Mouse (Mus musculus) liver, embryonic 13.5 days (tissue): ENCODE results near the gene Ngp. TPM values are rescaled to one million over a fixed set of nuclear protein-coding genes. Genes with fewer than 3 reads are reported as not detected.

Source experiments
- ATAC-seq: fragments of 200-750 bp; cut with Nextera tagmentation; 2 replicates; pipeline ENCODE4 v1.8.0; 2017; ENCODE audit warnings: low read depth, mild to moderate bottlenecking, moderate number of reproducible peaks, moderate library complexity
- DNase-seq: peaks from one replicate; pipeline ENCODE4 v3.0.0; 2022
- H3K27ac ChIP-seq: fragments of 300-500 bp; sonication (generic); 2 replicates; pipeline ENCODE4 v1.5.1; 2015; ENCODE audit warnings: moderate library complexity, mild to moderate bottlenecking, inconsistent platforms
- H3K27me3 ChIP-seq: fragments of 300-500 bp; sonication (generic); 2 replicates; pipeline ENCODE4 v1.6.1; 2015; ENCODE audit warnings: mild to moderate bottlenecking, inconsistent platforms
- H3K36me3 ChIP-seq: fragments of 300-500 bp; sonication (generic); 2 replicates; pipeline ENCODE4 v1.6.1; 2015; ENCODE audit warnings: mild to moderate bottlenecking, inconsistent platforms
- H3K4me1 ChIP-seq: fragments of 300-500 bp; sonication (generic); replicated peaks from 2 replicates; pipeline ENCODE4 v1.6.1; 2015; ENCODE audit warnings: inconsistent platforms
- H3K4me2 ChIP-seq: fragments of 300-500 bp; sonication (generic); 2 replicates; pipeline ENCODE4 v1.6.1; 2015; ENCODE audit warnings: inconsistent platforms, mild to moderate bottlenecking, moderate library complexity
- H3K4me3 ChIP-seq: fragments of 300-500 bp; sonication (generic); replicated peaks from 2 replicates; pipeline ENCODE4 v1.5.1; 2015; ENCODE audit warnings: mild to moderate bottlenecking, inconsistent platforms
- H3K9ac ChIP-seq: fragments of 300-500 bp; sonication (generic); 2 replicates; pipeline ENCODE4 v1.6.1; 2015; ENCODE audit warnings: mild to moderate bottlenecking, inconsistent platforms
- H3K9me3 ChIP-seq: fragments of 300-500 bp; sonication (generic); replicated peaks from 2 replicates; pipeline ENCODE4 v1.6.1; 2016; ENCODE audit warnings: inconsistent platforms
- WGBS: fragments of 180-500 bp; shearing (Covaris S2); methylation state at CpG from one replicate; pipeline ENCODE4 v1.1.7; 2015; ENCODE audit not compliant: insufficient replicate concordance; 5-methylcytosine and 5-hydroxymethylcytosine counted together
- polyA plus RNA-seq: library from polyadenylated mRNA; unstranded; fragments of >200 nt; fragmentation: Nextera tagmentation; extraction: Ambion mirVana; gene quantifications from 2 replicates; pipeline ENCODE4 v1.2.1, GENCODE M21; 2015

The Ngp gene
- polyA plus RNA-seq, 1 experiment from 2014 or later: 46.6 TPM

GRCm38 (mm10) chr9:110440049-110440448 lies 20.5 kb downstream of the Ngp start:
- Histone ChIP-seq H3K9ac (no peak overlapping the region), H3K27me3 (no peaks in the 10 kb centered on the region), H3K4me1 (peaks cover 14% of the 10 kb centered on the region), H3K36me3 (peaks cover 7% of the 10 kb centered on the region), H3K9me3 (no peaks in the 10 kb centered on the region), H3K4me2 (no peak overlapping the region), H3K4me3 (no peak overlapping the region), H3K27ac (no peak overlapping the region)
- DNase-seq (no peak), ATAC-seq (0 out of 2 replicates have a peak, but pooled peaks have one; percentile 34)
- WGBS: 24% methylated on average over 3 of the region's 5 CpGs

DNA sequence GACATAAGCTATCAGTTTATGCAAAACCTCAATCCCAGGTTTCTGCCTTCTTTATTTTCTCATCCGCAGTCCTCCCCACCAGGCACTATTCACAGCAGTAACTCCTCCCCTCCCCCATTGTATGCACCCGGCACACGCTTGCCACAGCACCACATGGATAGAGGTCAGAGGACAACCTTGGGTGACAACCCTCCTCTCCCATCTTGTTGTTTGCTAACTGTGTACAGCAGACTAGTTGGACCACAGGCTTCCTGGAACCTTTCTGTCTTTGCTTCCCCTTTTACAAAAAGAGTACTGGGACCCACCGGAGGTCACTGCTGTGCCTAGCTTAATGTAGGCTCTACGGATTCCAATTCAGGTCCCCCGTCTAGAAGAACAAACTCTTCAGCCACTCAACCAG lies 21.0 kb downstream of the Ngp start:
- Histone ChIP-seq H3K9me3 (no peaks in the 10 kb centered on the region), H3K4me2 (no peak overlapping the region), H3K4me3 (no peak overlapping the region), H3K36me3 (peaks cover 4% of the 10 kb centered on the region), H3K27me3 (no peaks in the 10 kb centered on the region), H3K9ac (no peak overlapping the region), H3K4me1 (peaks cover 14% of the 10 kb centered on the region), H3K27ac (0 out of 2 replicates have a peak overlapping the region, but pooled peaks have one; percentile 4)
- 39% methylated on average over 6 of the region's 6 CpGs for WGBS
- ATAC-seq (peak; percentile 58; the same call in 1 of the 2 replicates), DNase-seq (no peak)

DNA sequence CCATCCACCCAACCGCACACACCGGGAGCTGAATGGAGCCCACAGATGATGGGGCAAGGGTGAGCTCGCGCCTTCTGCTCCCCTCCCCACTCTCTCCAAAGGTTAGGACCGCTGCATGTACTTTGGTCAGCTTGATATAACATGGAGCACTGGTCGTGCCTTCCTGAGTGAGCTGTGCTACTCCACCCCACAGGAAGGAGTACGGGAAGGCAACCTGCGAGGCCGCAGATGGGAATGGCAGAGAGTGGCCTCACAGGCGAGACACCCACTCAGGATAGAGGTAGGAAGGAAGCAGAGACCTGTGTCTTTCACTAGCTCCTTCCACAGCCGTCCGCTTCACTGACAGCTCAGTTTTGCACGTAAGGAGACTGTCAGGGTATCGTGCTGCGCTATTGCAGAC lies 28.8 kb downstream of the Ngp start:
- Histone ChIP-seq H3K36me3 (0 out of 2 replicates have a peak, but pooled peaks cover 3% of the 10 kb centered on the region), H3K9ac (no peak overlapping the region), H3K9me3 (no peaks in the 10 kb centered on the region), H3K27me3 (no peaks in the 10 kb centered on the region), H3K4me3 (no peak overlapping the region), H3K27ac (no peak overlapping the region), H3K4me1 (peaks cover 3% of the 10 kb centered on the region; the same call in 1 of the 2 replicates), H3K4me2 (no peak overlapping the region)
- no peak for ATAC-seq
- 68% methylated on average over 15 of the region's 15 CpGs for WGBS
- DNase-seq: no peak

- 20% methylated on average over 11 of the region's 11 CpGs for WGBS
- H3K9ac ChIP-seq: no peak overlapping the region
- H3K36me3 ChIP-seq: 0 out of 2 replicates have a peak, but pooled peaks cover 3% of the 10 kb centered on the region
- no peak overlapping the region for H3K4me3 ChIP-seq
- H3K4me2 ChIP-seq: no peak overlapping the region
- peaks cover 3% of the 10 kb centered on the region; the same call in 1 of the 2 replicates for H3K4me1 ChIP-seq
- ATAC-seq (peak; percentile 69), DNase-seq (peak; percentile 65)
- no peak overlapping the region for H3K27ac ChIP-seq
- no peaks in the 10 kb centered on the region for H3K27me3 ChIP-seq
- no peaks in the 10 kb centered on the region for H3K9me3 ChIP-seq
Observed at GRCm38 (mm10) chr9:110448857-110449617, 29.5 kb downstream of the Ngp start.

DNA sequence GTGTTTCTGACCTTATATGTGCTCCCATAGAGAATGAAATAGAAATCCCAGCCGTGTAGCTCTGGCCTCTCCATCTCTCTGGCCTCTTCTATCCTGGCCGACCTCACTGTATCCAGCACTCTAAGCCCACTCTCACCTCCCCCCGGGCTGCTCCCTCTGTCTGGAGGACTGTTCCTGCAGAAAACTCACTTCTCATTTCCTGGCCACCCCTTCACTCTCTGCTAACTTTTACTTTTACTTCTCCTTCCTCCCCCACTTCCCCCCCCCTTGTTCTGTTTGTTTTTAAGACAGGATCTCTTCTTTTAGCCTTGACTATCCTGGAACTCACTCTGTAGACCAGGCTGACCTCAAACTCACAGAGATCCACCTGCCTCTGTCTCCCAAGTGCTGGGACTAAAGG lies 33.0 kb downstream of the Ngp start:
- no peaks in the 10 kb centered on the region for H3K36me3 ChIP-seq
- H3K27me3 ChIP-seq: no peaks in the 10 kb centered on the region
- 35% methylated on average over 3 of the region's 3 CpGs for WGBS
- H3K9me3 ChIP-seq: no peaks in the 10 kb centered on the region
- no peak overlapping the region for H3K9ac ChIP-seq
- ATAC-seq (no peak), DNase-seq (no peak)
- no peak overlapping the region for H3K4me2 ChIP-seq
- H3K4me3 ChIP-seq: no peak overlapping the region
- peaks cover 3% of the 10 kb centered on the region; the same call in 1 of the 2 replicates for H3K4me1 ChIP-seq
- no peak overlapping the region for H3K27ac ChIP-seq

GRCm38 (mm10) chr9:110457926-110458325 lies 38.4 kb downstream of the Ngp start:
- no peak for ATAC-seq
- Histone ChIP-seq H3K9me3 (no peaks in the 10 kb centered on the region), H3K27ac (no peak overlapping the region; the same call in 1 of the 2 replicates), H3K4me3 (no peak overlapping the region), H3K36me3 (no peaks in the 10 kb centered on the region), H3K27me3 (no peaks in the 10 kb centered on the region), H3K9ac (no peak overlapping the region), H3K4me1 (peaks cover 36% of the 10 kb centered on the region), H3K4me2 (no peak overlapping the region)
- no peak for DNase-seq
- WGBS: 73% methylated on average over 3 of the region's 3 CpGs

- DNase-seq: no peak
- Histone ChIP-seq H3K4me2 (no peak overlapping the region), H3K4me3 (no peak overlapping the region), H3K27me3 (no peaks in the 10 kb centered on the region), H3K4me1 (peaks cover 46% of the 10 kb centered on the region), H3K36me3 (no peaks in the 10 kb centered on the region), H3K27ac (peak overlapping the region; percentile 72), H3K9ac (no peak overlapping the region), H3K9me3 (no peaks in the 10 kb centered on the region)
- ATAC-seq: peak; percentile 40
- 11% methylated on average over 2 of the region's 2 CpGs for WGBS
Observed at GRCm38 (mm10) chr9:110459145-110459727, 39.7 kb downstream of the Ngp start.

GRCm38 (mm10) chr9:110460884-110461815 lies 41.6 kb downstream of the Ngp start:
- WGBS: 32% methylated on average over 18 of the region's 18 CpGs
- Histone ChIP-seq H3K27me3 (no peaks in the 10 kb centered on the region), H3K4me1 (peaks cover 48% of the 10 kb centered on the region), H3K36me3 (no peaks in the 10 kb centered on the region), H3K9ac (no peak overlapping the region), H3K4me2 (0 out of 2 replicates have a peak overlapping the region, but pooled peaks have one; percentile 14), H3K9me3 (no peaks in the 10 kb centered on the region), H3K4me3 (no peak overlapping the region), H3K27ac (peak overlapping the region; percentile 16; the same call in 1 of the 2 replicates)
- DNase-seq: no peak
- peak; percentile 25 for ATAC-seq

GRCm38 (mm10) chr9:110462321-110462720 lies 42.8 kb downstream of the Ngp start:
- H3K27ac ChIP-seq: no peak overlapping the region
- no peak overlapping the region for H3K4me2 ChIP-seq
- no peak for ATAC-seq
- 49% methylated on average over 7 of the region's 7 CpGs for WGBS
- no peak for DNase-seq
- H3K36me3 ChIP-seq: no peaks in the 10 kb centered on the region
- no peak overlapping the region for H3K9ac ChIP-seq
- H3K9me3 ChIP-seq: no peaks in the 10 kb centered on the region
- peaks cover 48% of the 10 kb centered on the region for H3K4me1 ChIP-seq
- H3K27me3 ChIP-seq: no peaks in the 10 kb centered on the region
- no peak overlapping the region for H3K4me3 ChIP-seq

- H3K9ac ChIP-seq: no peak overlapping the region
- DNase-seq (no peak), ATAC-seq (no peak)
- no peaks in the 10 kb centered on the region for H3K9me3 ChIP-seq
- H3K4me1 ChIP-seq: peaks cover 44% of the 10 kb centered on the region
- peak overlapping the region; percentile 32; the same call in 1 of the 2 replicates for H3K27ac ChIP-seq
- no peak overlapping the region for H3K4me2 ChIP-seq
- H3K36me3 ChIP-seq: no peaks in the 10 kb centered on the region
- 28% methylated on average over 6 of the region's 6 CpGs for WGBS
- H3K27me3 ChIP-seq: no peaks in the 10 kb centered on the region
- H3K4me3 ChIP-seq: no peak overlapping the region
Observed at GRCm38 (mm10) chr9:110463983-110464591, 44.5 kb downstream of the Ngp start.
